Mouse (Mus musculus) kidney, adult 8-10 months (tissue): ENCODE results near the gene Zswim9.

Source experiments
- DNase-seq, 2 experiments: peaks; one replicate each; pipeline ENCODE4 v3.0.0; 2022

Zswim9 gene

GRCm38 (mm10) chr7:13264396-13264795, 14.1 kb downstream of the Zswim9 start:
- DNase-seq, result no peak

GRCm38 (mm10) chr7:13263851-13264250, 14.7 kb downstream of the Zswim9 start:
- DNase-seq, result no peak

- no peak for DNase-seq
Measured at GRCm38 (mm10) chr7:13260746-13261700, 17.5 kb downstream of the Zswim9 start.

- no peak for DNase-seq
Measured at GRCm38 (mm10) chr7:13212720-13213119, 65.8 kb downstream of the Zswim9 start, which contains the start of gene Vmn1r89. Gene Vmn1r89, plus strand, starts transcription at chr7:13213020.
